Mouse (Mus musculus) cerebellum, adult 18-20 months (tissue): ENCODE results near the gene Garem2.

Experiments used
- DNase-seq, 2 experiments: peaks; one replicate each; pipeline ENCODE4 v3.0.0; 2021

Gene Garem2

GRCm38 (mm10) chr5:30112533-30113068, 7.6 kb downstream of the Garem2 start:
- DNase-seq: no peak

- peak in 1 of 2 experiments; percentile 40 for DNase-seq
Observed at GRCm38 (mm10) chr5:30113881-30114760, 9.2 kb downstream of the Garem2 start.

DNA sequence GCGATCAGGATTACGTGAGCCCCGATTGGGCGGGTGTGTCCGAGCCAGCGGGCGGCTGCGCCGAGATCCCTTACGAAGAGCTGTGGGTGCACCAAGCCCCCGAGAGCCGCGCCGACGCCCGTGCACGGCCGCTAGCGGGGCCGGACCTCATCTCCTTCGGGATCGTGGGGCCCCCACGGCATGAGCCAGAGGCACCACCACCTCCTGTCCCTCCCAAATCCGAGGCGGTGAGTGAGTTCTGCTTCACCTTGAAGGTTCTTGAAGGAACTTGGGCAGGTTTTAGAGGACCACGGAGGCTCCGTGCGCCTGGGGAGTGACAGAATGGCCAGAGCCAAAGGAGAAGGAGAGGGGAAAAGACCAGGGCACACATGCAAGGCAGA, 9.8 kb downstream of the Garem2 start:
- no peak for DNase-seq

DNA sequence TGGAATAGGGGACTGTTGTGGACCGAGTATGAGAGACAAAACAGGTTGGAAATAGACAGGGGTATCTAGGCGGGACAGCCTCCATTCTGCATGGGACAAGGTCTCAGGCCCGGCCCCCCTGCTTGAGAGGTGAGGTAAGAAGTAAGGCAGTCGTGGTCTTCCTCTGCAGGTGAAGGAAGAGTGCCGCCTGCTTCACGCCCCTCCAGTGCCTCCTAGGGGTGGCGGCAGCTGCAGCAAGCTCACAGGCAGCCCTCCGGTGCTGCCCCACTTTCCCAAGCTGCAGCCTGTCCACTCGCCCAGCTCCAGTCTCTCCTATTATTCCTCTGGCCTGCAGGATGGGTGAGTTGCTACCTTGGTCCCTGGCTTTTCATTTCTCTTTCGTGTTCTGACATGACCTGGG, 10.8 kb downstream of the Garem2 start:
- no peak for DNase-seq

DNA sequence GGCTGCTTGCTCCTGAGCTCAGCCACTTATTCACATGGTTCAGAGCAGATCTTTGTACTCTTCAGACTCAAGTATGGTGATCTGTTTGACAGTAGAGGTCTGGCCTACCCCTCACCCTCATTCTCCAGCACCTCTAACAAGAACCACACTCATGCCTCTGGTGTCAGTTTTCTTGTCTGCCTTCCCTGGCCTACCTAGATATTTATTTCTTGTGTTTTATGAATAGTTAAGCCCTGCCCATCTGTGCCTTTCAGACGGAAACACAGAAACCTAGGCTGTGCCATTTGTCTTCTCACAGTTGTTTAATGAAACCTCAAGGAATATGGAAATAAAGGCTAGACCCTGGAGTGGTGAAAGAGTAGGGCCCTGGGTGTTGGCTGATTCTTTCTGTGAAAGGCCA, 13.1 kb downstream of the Garem2 start:
- no peak for DNase-seq

DNA sequence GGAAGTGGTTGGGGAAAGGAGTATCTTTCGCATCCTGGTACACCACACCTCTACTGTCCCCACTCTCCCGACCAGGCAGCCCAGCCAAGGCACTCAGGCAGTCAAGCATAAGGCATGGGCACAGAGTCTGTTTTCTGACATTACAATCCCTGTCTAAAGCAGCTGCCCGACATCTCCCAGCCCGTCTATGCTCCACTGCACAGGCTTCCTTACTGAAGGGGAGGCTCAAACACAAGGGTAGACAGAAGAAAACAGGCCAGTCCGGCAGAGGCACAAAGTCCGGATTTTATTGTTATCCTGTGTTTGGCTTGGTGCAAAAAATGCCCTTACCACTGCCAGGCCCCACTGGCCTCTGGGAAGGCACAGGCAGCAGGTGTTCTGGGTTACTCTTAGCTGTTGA, 14.2 kb downstream of the Garem2 start:
- DNase-seq: no peak

- no peak for DNase-seq
Observed at GRCm38 (mm10) chr5:30120106-30120505, 15.1 kb downstream of the Garem2 start.

DNA sequence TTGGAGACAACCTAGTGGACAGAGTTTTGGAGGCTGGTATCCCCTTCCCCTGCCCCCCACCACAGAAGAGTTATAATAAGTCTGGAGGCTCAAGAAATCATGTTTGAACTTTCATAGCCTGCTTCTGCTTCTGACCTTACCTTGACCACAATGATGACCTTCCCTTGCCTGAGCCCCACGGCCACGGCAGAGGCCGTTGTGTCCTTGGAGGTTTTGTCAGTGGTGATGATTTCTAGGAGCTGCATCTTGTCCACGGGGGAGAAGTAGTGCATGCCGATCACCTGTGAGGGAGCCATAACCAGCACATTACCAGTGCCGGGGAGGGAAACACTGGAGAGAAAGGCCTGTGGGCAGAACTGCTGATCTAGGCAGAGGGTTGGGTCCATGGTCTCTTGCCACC, 17.5 kb downstream of the Garem2 start:
- DNase-seq: no peak

- no peak for DNase-seq
Observed at GRCm38 (mm10) chr5:30125587-30125986, 20.6 kb downstream of the Garem2 start.

- no peak for DNase-seq
Observed at GRCm38 (mm10) chr5:30126756-30127155, 21.8 kb downstream of the Garem2 start.

DNA sequence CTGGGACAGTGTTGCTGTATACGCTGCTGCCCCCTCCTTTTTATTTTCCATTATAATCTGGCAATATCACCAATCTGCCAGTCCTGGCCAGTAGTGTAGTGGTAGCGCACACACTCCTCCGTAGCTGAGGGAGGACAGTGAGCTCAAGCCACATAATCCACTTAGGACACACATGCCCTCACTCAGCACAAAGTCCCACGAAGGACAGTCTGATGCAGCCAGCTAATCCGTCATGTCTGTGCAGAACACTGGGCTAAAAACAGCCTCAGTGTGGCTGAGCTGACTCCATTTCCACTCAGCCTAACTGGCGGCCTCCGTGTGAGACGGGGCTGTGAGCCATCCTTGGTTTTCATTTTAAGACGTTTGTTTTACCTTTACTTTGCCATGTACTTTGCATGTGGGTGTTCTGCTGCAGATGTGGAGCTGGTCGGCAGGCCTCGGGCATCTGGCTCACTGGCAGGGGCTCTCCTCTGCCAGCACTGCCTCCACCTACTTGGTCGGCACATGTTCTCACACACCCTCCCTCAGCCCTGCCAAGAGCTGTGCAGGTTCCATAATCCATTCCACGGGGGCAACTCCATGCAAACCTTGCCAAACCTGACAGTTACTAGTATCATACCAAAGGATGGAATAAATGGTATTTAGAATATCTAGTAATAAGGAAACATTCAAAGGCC, 23.1 kb downstream of the Garem2 start:
- DNase-seq: no peak

- no peak for DNase-seq
Observed at GRCm38 (mm10) chr5:30128680-30129079, 23.7 kb downstream of the Garem2 start.

DNA sequence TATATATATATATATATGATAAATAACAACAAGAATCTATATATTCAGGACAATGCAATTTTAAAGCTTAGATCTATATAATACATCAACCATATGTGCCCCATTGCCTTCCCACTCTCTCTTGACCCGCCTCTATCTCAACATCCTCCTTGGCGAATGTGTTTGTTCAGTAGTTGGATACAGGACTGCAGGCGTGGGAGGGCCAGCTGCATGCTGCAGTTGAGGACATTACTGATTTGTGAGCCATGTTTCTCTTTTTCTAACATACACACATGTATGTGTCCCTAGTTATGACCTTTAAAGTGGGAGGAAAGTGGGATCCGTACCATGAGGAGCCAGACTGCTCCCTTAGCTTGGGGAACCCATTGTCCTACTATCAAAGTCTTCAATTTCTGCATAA, 26.3 kb downstream of the Garem2 start:
- DNase-seq: no peak

DNA sequence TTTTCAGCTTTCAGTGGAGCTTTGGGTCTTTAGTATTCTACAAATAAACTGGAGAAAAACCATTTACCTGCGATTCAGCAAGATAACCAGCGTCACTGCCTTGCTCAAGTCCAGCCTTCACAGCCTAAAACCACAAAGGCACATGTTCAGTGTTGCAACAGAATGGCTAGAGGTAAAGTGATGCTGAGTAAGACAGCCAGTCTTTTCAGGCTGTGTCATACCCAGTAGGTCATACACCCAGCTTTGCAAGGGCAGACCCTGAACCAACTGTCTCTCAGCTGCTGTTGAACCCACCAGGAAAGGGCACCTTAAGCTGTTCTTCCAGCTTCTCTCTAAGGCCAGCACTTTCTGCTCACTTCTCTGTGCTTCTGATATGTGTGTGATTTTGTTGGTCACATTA, 27.2 kb downstream of the Garem2 start:
- DNase-seq: no peak

DNA sequence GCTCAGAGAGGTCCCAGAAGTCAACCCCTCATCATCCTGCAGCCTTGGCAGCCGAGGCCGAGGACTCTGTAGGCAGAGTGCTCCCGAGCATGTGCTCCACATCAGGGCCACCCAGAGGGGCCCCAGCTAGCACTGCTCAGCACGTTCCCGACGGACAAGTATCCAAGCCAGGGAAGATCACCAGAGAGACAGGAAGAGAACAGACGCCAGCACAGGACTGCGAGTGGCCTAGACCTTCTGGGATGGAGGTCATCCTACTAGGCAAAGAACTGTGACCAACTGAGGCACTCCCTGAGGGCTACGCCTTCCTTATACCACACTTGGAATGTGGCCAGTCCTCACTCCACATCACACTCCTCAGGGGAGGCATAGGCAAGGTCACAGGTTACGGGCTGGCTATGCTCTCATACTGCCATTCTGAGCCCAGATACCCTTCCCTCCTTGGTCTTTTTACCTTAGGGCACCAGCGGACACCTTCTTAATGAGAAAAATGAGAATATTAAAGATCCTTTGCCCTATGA, 30.8 kb downstream of the Garem2 start:
- DNase-seq: no peak

DNA sequence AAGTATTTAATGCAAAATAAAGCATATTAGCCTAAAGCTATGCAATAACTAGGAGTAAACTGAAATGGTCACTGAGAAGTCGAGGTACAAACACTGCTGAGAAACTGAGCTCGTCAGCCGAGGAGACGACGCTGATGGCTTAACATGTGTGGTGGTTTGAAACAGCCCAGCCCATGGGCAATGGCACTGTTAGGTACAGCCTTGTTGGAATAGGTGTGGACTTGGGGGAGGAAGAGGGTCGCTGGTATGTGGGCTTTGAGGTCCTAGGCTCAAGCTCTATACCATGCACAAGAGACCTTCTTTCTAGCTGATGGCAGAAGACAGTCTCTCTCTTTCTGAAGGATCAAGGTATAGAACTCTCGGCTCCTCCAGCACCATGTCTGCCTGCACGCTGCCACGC, 32.3 kb downstream of the Garem2 start:
- DNase-seq: no peak

- DNase-seq: no peak
Observed at GRCm38 (mm10) chr5:30138193-30138592, 33.2 kb downstream of the Garem2 start.

DNA sequence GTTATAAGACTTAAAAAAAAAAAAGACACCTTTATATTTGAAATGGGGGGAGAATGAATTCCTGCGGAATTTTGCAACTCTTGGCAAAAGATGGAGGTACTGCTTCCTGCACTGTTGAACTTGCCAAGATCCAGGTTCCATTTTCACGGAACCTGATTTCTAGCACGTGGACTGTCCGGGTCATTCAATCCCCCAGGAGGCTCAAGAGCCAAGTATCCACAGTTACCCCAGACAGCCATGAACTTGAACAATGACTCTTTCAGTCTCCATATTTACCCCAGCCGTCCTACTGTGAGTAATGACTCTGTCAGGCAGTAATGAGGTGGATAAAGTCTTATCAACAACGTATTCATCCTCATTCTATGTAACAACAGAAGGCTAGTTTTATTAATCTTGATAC, 41.6 kb downstream of the Garem2 start:
- DNase-seq: no peak

DNA sequence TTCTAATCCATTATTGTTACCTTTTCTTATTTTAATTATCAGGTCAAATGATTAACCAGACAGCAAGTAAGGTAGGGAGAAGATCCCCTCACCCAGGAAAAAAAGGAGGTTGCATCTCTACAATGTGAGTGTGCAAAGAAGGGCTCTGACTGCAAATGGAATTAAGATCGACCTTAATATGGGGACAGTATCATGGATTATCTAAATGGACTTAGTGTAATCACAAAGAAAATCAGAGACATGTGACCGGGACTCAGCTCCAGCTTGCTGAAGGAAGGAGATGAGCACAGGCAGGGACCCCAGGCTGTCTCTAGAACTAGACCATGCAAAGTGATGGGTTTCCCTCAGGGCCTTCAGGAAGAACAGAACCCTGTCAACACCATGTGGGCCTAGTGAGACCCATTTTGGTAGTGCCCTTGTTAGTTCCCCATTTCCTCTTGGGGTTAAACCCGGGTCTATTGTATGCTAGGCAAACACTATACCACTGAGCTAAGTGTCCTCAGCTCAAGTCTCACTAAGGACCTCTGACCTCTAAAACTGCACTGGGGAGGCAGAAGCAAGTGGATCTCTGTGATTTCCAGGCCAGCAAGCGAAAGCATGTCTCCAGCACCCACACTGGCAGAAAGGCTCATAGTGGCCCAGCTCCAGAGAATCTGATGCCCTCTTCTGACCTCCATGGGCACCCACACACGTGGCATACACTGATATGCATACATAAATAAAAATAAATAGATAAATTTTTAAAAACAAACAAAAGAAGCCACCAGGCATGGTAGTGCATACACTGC, 43.4 kb downstream of the Garem2 start:
- DNase-seq: no peak

DNA sequence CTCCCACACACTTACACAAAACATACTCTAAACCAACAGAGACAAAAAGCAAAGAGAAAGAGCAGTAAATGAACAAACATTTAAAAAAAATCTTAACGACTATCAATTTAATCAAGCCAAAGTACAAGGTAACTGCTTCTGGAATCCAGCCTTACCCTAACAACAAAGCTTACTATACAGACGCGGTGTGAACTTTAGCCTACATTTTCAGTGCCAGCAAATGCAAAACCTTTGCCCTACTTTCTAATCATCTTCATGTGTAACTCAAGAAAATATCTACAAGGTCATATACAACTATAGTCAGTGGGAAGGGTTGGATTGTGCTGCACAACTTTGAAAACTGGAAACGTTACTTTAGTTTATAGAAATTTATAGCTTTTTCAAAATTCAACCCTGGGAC, 47.0 kb downstream of the Garem2 start:
- no peak for DNase-seq

DNA sequence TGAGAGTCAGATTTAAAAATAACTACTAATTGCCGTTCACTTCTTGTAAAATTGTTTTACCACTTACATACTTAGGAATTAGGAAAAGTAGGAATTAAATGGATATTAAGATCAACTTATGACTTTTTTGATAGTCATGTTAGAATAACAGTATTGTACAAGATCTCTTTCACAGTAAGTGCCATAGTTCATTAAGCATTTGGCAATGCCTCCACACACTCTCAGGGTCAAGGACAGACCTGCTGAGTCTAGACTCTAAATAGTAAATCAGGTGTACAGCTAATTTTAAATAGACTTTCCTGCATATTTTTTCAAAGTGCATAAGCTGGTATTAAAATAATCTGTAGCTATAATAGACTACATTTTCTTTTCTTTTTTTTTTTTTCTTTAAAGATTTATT, 47.5 kb downstream of the Garem2 start:
- no peak for DNase-seq

GRCm38 (mm10) chr5:30153222-30153621, 48.3 kb downstream of the Garem2 start:
- no peak for DNase-seq

DNA sequence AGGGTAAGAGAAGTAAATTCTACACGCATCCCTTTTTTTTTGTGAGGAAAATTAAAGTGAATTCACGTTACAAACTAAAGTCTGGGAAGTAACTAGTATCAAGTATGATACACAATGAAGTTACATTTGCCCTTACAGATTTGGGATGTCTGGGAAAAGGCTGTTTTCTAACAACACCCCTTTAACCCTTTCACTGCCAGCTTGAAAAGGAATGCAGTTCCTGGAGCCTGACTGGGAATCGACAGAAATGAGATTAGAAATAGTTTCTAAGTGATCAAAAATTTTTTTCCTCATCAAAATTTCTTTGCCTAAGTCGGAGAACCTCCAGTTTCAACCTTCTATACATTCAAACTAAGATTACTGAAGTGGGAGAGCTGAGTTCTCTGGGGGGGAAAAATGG, 49.1 kb downstream of the Garem2 start:
- no peak for DNase-seq
